Comparison of ENCODE assay signal across 18 mouse cellular contexts in the genomic region with DNA sequence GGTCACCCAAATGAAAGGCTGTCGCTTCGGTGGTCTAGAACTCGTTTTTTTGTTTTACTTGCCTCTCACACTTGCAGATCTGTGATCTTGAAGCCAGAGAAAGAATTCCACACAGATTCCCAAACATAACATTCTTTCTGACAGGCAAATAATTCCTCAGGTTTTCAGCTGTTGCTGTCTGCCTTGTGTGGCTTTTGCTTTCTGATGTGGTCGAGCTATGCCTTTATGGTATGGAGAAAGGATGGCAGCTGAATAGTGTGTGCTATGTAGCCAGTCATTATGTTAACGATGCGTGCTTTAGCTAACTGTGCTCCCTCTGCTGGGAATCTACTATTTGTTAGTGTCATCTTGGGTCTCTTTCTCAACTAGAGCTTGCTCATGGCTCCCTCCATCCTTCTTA.
"Had no signal": no experiment of that assay in that cellular context is flagged by ENCODE, and none has a peak within 500 bp of the region (broad histone marks: within the 10 kb centered on the region; RNA-seq: fewer than 3 reads in every experiment).

No protein-coding gene starts in this region.

- ATAC-seq: intestine, postnatal 0 days; liver, embryonic 12.5 days; midbrain, embryonic 13.5 days; midbrain, embryonic 16.5 days had no signal

- H3K9me3 ChIP-seq: kidney, embryonic 15.5 days; limb, embryonic 12.5 days; liver, embryonic 12.5 days; liver, embryonic 15.5 days; midbrain, embryonic 10.5 days; midbrain, embryonic 13.5 days had no signal

- H3K36me3 ChIP-seq: kidney, embryonic 15.5 days; limb, embryonic 12.5 days; liver, embryonic 12.5 days; liver, embryonic 15.5 days; midbrain, embryonic 10.5 days; midbrain, embryonic 13.5 days had no signal

- H3K4me3 ChIP-seq: kidney, embryonic 15.5 days; left cerebral cortex, adult 2 months; limb, embryonic 12.5 days; liver, embryonic 12.5 days; liver, embryonic 15.5 days; megakaryocyte, embryonic 14.5 days; midbrain, embryonic 10.5 days; midbrain, embryonic 13.5 days had no signal

- H3K27ac ChIP-seq: kidney, embryonic 15.5 days; left cerebral cortex, adult 2 months; limb, embryonic 12.5 days; liver, embryonic 12.5 days; liver, embryonic 15.5 days; midbrain, embryonic 10.5 days; midbrain, embryonic 13.5 days had no signal

- H3K4me1 ChIP-seq: kidney, embryonic 15.5 days; limb, embryonic 12.5 days; liver, embryonic 12.5 days; liver, embryonic 15.5 days; midbrain, embryonic 10.5 days had no signal

- H3K9ac ChIP-seq: kidney, embryonic 15.5 days; limb, embryonic 12.5 days; liver, embryonic 12.5 days; liver, embryonic 15.5 days; midbrain, embryonic 13.5 days had no signal

- H3K4me2 ChIP-seq: kidney, embryonic 15.5 days; limb, embryonic 12.5 days; liver, embryonic 12.5 days; liver, embryonic 15.5 days; midbrain, embryonic 13.5 days had no signal

- H3K27me3 ChIP-seq: kidney, embryonic 15.5 days; limb, embryonic 12.5 days; liver, embryonic 12.5 days; liver, embryonic 15.5 days; megakaryocyte, embryonic 14.5 days; midbrain, embryonic 13.5 days had no signal

- DNase-seq: kidney, adult 8-10 months; kidney, postnatal 14 days; kidney, postnatal 4 days; layer of hippocampus, postnatal 36 days; liver; lung, adult 2 months; thymus, adult 18-20 months; thymus, postnatal 36 days had no signal
